Mouse (Mus musculus): Measurements from ENCODE around the gene H60b.
"Not testable (repeated sequence)": the region's sequence is repeated elsewhere in the genome, so short reads cannot be mapped to it uniquely, and the experiment has no call there.

H60b gene

DNA sequence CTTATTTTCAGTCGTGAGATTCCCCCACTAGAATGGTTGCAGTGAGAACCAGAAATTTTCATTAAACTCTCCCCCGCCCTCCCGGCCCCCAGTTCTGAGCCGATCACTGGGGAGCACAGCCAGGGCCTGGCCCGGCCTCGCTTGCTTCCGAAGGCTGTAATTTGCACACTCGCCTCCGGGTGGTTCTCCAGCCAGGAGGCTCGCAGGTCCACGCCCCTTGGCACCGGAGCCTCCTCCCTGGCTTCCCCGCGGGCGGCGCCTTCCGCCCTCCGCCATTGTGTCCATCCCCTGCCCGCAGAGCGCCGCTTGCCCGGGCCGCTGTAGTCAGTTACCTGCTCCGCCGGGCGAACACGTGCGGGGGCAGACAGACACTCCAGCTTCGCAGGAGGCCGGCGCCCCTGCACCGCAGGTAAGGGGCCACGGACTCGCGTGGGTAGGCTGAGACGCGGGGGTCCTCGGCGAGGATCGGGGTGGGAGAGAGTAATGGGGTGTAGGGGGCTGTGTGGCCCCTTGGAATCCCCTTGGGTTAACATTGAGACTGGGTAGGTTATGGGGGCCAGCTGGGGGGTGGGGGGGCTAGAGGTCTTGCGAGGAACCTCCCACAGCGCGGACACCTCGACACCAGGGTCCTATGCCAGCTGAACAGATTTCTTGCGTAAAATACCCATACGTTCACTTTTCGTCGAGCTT, at the start of gene H60b, which contains the start of gene Raet1e:
TSS of gene H60b (plus strand) at position 277 of the 690 bp plus-strand sequence.
TSS of gene Raet1e (plus strand) at position 260 of the 690 bp plus-strand sequence.
- ATAC-seq (ENCODE audit: insufficient number of reproducible peaks, low FRiP score, low TSS enrichment), result peak; percentile 36; the same call in 1 of the 2 replicates

DNA sequence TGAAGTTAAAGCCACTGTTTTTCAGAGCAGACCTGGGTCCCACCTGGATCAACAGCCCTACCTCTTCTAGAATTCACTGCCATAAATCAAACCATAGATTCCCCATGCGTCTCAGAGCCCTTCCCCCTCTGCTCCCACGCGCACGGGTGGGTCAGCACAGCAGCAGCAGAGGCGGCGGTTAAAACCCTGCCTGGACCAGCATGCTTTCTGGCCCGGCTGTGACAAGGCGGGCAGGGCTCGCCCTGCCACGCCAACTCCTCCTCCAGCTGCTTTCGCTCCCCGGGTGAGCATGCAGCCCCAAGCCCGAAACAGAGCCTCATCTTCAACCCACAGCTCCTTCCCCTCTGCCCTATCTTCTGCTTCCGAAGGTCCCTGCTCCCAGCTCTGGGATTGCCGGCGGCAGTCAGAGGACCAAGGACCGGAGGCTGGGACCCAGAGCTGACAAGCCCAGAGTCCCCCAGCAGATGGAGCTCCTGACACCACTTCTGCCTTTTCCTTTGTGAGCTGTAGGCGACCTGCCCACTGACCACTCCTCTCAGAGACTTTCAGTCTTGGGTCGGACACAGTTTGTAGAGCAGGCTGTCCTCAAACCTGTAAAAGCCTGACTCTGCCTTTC, 17.6 kb upstream of the H60b start:
- peak; percentile 75 for ATAC-seq (ENCODE audit: insufficient number of reproducible peaks, low FRiP score, low TSS enrichment)

DNA sequence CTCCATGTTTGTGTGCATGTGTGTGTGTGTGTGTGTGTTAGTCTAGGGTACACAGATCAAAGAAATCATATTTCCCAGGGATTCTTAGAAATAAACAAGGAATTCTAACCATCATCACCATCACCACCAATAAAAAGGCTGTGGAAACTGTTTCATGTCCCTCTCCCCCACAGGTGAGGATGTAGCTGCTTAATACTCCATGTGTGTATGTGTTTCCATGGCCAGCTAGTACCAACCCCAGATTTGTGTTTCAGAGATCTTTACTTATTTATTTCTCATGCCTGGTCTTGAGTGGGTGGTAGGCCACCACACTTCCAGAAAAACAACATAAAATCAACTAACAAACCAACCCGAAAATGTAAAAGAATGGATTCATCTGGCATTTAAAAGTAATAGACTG, 16.2 kb upstream of the H60b start:
- not testable (repeated sequence) for ATAC-seq (ENCODE audit: insufficient number of reproducible peaks, low FRiP score, low TSS enrichment)

DNA sequence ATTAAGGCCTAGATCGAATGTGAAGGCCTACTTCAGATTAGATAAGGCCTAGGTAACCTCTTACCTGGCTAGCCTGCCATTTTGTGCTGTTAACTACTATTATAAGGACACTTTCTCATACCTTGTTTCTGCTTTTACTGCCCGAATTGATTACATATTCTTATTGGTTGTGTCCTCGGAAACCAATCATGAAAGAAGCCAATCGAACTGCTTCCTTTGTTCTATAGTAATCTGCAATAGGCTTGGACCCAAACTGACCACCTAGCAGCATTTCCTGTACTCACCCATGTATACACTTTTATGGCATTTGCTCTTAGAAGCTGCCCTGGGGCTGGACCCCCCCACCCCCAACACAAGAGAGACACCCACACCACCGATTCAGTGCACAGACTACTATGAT, 15.5 kb upstream of the H60b start:
- ATAC-seq (ENCODE audit: insufficient number of reproducible peaks, low FRiP score, low TSS enrichment), result no peak

DNA sequence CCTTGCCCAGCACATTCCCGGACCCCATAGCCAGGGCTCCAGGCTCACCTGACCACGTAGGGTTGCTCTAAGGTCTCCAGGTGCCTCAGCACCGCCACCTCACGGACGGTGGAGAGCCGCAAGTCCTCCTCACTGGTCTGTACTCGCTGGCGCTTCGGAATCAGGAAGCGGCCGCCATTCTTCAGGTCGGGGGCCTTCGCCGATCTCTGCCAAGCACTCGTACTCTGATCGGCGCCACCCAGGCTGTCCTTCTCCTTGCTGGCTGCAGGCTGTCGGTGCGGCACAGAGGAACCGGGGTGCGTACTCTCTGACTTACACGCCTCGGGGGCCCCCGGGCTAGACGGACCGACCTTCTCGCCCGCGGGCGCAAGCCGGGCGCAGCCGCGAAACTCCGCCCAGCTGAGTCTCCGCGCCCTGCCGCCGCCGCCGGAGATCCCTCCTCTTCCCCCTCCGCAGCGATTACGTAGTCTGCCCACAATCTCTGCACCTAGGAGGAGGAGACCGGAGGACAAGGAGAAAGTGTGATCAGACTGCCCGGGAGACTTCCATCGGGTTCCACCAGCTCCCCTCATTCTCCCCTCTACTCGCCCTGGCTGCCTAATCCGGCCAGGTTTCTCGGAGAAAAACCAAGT, 9.8 kb upstream of the H60b start:
- ATAC-seq (ENCODE audit: insufficient number of reproducible peaks, low FRiP score, low TSS enrichment), result peak; percentile 69

DNA sequence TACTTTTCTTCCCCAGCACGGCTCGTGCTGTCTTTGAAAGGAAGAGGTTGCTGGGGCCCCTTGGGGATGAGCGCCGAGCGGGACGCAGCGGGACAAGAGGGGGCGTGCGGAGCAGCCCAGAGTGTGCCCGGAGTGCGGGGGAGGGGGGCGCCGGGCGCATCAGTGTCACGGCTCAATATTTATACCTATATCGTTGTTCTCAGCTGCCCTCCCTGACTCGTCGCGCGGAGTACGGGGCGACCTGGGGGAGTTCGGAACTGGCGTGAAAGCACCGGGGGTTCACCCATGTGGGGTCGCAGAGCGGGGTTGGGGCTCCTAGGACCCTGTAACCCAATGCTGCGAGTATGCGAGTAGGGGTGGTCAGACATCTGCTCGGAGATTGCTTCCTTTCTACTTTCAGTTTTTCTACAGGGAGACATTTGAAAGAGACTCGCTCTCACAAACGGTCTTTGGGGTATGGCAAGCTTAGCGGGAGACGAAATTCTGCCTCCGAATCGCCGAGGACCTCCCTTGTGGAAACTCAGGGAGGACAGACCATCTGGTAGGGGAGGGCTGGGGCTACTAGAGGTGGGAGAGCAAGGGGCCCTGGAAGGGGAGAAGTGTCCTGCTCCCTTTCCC, 9.2 kb upstream of the H60b start, which contains the start of gene E030030I06Rik:
TSS of gene E030030I06Rik (minus strand) at position 198 of the 618 bp plus-strand sequence.
- no peak for ATAC-seq (ENCODE audit: insufficient number of reproducible peaks, low FRiP score, low TSS enrichment)

DNA sequence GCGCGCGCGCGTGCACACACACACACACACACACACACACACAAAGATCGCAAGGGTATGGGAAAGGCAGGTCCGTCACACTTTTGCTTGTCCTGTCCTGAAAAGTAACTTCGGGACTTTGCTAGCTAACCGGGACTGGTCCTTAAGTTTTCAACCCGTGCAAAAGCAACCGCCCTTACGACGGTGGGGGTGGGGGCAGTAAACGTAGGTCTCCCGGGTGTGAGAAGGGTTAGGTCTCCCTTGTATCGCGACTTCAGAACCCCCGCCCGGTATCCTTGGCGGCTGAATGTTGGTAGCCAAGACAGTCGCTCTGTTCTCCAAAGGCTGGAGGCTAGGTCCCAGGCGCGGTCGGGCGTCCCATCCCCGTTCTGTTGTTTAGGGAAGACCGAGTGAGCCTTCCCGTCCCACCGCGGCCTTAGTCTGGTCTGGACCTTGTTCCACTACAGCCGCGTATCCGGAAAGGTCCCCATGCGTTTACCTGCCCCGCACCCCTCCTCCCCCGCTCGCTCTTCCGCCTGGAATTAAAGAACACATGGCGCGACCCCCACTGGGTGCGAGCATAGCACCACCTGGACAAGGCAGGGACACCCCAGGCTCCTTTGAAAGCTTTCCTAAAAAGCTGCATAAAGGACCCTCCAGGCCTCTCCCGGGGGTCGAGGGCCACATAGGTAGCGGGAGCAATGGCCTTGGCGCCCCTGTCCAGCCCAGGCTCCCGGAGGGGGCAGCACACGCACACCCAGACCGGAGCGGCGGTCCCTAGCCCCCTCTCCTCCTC, 8.5 kb upstream of the H60b start:
- ATAC-seq (ENCODE audit: insufficient number of reproducible peaks, low FRiP score, low TSS enrichment), result no peak

DNA sequence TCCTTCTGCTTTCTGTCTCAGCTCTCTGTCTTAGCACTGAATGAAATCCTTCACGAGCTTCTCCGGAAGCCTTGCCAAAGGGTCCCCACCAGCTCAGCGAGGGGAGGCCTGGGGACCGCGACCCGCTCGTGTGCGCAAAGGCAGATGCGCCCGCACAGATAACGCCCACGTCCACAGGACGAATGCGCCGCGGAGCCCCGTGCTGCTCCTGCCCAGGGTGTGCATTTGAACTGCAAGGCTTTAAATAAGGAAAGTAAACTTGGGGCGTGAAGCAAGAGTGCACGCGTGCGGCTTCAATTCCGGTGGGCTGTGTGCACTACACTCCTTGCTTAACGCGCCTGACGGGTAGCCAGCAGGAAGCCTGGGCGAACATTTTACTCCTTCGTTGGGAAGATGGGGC, 7.8 kb upstream of the H60b start:
- no peak for ATAC-seq (ENCODE audit: insufficient number of reproducible peaks, low FRiP score, low TSS enrichment)

DNA sequence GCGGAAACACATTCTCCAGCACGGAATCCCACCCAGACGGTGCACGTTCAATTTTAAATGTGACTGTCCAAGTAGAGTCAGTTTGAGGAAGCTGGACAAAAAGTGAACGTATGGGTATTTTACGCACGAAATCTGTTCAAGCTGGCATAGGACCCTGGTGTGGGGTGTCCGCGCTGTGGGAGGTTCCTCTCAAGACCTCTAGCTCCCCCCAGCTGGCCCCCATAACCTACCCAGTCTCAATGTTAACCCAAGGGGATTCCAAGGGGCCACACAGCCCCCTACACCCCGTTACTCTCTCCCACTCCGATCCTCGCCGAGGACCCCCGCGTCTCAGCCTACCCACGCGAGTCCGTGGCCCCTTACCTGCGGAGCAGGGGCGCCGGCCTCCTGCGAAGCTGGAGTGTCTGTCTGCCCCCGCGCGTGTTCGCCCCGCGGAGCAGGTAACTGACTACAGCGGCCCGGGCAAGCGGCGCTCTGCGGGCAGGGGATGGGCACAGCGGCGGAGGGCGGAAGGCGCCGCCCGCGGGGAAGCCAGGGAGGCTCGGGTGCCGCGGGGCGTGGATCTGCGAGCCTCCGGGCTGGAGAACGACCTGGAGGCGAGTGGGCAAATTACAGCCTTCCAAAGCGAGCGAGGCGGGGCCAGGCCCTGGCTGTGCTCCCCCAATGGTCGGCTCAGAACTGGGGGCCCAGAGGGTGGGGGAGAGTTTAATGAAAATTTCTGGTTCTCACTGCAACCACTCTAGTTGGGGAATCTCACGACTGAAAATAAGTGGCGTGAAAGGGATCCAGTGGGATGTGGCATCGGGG, 7.1 kb upstream of the H60b start:
- ATAC-seq (ENCODE audit: insufficient number of reproducible peaks, low FRiP score, low TSS enrichment), result not testable (repeated sequence)

DNA sequence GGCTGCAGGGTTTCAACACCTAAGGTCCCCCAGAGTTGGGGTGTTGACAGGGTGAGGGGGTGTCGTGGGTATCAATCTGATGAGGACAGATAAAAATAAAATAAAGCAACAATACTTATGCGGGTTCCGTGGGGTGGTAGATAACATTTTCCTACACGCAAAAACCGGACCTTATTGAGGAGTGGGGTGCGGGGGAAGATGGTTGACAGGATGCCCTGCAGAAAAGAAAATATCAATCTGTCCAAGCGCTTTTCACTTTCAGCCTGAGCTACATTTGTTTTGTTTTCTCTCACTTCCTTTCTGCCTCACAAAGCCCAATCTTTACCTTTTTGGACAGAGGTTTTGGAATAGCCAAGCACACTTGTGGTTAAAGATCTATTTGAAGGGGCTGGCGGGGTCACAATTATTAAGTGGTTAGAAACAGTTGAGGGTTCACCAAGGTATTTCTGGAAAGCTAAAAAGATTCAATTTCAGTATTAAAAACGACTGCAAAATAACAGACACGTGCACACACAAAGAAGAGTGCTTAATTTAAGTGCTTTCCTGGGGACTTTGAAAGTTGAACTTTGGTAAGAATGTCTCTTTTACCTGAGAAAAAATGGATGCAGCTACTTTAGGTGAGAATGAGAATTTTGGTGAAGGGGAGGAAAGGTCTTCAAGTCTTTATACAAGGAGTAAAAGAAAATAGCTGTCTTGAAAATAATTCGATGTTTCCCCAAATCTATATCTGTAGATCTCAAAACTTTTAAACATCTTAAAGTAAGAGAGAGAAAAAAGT, 6.3 kb upstream of the H60b start:
- not testable (repeated sequence) for ATAC-seq (ENCODE audit: insufficient number of reproducible peaks, low FRiP score, low TSS enrichment)

DNA sequence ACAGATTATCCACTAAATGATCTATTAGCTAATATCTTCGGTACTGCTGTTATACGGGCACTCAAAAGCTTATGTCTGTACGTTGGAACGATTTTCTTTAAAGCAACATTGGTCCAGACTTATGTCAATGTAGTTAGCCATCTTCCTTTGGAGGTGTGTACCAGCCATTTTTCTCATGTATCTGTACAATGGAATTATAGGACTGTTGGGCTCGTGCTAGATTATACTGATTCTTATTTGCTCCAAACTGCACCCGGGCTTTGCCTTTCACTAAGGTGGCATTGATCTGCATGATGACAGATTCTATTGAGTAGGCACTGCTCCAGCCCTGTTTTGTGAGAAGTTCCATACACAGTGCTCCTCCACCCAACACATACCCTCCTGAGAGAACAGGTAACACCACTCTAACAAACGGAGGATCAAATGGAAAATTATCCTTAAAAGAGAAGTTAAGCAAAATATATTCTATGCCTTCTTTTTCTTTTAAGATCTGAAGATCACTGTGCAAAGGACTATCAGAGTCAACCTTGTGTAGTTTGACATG, 5.2 kb upstream of the H60b start:
- ATAC-seq (ENCODE audit: insufficient number of reproducible peaks, low FRiP score, low TSS enrichment), result not testable (repeated sequence)

DNA sequence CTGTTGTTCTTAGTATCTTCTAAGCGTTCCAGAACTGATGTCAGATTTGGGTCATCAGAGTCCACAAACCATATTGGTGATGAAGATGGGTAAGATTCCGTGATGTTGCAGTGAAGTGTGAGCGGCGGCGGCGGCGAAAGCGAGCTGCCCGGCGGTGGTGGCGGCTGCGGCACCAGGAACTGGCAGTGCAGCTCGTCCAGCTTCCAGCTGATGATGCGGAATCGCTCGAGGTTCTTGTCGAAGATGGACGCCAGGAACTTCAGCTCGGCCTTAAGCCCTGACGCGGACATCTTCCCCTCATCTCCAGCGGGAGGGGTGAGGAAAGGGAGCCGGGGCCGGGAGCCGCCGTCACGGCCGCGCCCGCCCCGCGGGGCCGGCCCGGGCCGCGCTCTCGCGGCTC, 4.3 kb upstream of the H60b start:
- ATAC-seq (ENCODE audit: insufficient number of reproducible peaks, low FRiP score, low TSS enrichment), result not testable (repeated sequence)

DNA sequence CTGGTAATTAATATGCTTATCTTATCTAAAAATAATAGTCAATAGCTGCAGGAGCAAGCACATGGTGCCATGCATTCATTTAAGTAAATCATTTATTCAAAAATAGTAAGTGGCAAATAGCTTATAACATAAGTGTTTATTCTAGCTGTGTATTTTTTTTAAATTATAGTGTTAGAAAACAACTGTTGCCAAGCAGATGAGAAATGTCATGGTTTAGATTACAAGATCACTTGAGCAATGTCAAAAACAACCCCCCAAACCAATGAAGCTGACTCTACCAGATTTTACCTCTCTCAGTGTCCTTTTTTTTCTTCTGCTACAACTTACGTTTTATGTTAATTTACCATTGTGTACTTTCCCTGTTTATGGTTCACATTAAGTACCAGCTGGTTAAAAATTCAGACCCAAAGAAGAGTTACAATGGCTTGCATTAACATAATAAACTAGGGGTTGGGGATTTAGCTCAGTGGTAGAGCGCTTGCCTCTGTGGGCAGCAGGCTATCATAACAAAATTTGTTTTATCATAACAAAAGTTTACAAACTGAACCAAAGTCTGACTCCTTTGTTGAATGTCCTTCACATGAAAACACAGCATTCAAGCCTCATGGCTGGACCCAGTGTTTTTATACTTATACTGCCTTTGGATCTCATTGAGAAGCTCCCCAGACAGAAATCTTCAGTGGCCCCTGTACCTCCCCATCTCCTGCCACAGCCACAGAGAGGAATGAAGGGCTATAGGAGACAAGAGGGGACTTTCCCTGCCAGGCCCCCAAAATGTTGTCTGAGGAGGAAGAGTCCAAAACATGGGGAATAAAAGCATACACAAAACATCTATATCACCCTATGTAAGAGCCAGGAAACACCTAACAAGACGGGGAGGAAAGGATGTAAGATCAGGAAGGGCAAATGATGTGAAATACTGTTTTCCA, 3.3 kb upstream of the H60b start:
- no peak for ATAC-seq (ENCODE audit: insufficient number of reproducible peaks, low FRiP score, low TSS enrichment)

DNA sequence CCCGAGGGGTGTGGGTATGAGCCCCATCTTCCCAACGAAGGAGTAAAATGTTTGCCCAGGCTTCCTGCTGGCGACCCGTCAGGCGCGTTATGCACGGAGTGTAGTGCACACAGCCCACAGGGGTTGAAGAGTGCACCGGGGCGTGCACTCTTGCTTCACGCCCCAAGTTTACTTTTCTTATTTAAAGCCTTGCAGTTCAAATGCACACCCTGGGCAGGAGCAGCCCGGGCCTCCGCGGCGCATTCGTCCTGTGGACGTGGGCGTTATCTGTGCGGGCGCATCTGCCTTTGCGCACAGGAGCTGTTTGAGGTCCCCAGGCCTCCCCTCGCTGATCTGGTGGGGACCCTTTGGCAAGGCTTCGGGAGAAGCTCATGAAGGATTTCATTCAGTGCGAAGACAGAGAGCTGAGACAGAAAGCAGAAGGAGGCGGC, 760 bp downstream of the H60b start:
- no peak for ATAC-seq (ENCODE audit: insufficient number of reproducible peaks, low FRiP score, low TSS enrichment)

DNA sequence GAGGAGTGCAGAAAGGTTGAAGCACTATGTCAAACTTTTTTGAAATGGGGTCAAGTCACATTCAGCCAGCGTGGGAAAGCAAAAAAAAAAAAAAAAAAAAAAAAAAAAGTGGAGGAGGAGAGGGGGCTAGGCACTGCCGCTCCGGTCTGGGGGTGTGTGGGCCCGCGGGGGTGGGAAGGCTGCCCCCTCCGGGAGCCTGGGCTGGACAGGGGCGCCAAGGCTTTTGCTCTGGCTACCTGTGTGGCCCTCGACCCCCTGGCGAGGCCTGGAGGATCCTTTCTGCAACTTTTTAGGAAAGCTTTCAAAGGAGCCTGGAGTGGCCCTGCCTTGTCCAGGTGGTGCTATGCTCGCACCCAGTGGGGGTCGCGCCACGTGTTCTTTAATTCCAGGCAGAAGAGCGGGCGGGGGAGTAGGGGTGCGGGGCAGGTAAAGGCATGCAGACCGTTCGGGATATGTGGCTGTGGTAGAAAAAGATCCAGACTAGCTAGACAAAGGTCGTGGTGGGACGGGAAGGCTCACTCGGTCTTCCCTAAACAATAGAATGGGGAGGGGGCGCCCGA, 1.3 kb downstream of the H60b start:
- no peak for ATAC-seq (ENCODE audit: insufficient number of reproducible peaks, low FRiP score, low TSS enrichment)

DNA sequence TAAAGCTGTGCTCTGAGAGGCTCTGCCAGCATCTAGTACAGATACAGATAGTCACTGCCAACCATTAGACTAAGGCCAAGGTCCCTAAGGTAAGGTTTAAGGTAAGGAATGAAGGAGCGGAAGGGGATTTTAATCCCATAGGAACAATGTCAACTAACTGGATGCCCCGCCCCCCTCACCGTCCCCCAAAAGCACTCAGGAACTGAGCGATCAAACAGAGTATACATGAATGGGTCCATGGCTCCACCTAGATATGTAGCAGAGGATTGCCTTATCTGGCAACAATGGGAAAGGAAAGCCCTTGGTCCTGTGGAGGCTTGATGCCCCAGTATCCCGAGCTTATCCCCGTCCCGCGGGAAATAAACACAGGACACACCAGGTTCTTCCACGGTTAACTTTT, 4.9 kb downstream of the H60b start:
- not testable (repeated sequence) for ATAC-seq (ENCODE audit: insufficient number of reproducible peaks, low FRiP score, low TSS enrichment)

Data from cerebellum, adult (tissue).